Mouse (Mus musculus): ENCODE measurements around the gene Zfp30. TPM values are rescaled to one million over a fixed set of nuclear protein-coding genes. Genes with fewer than 3 reads are reported as not detected.

Zfp30 gene
- 0.43 and 0.51 TPM in 2 replicates for polyA plus RNA-seq (2012; ENCODE audit: low replicate concordance)

GRCm38 (mm10) chr7:29783871-29784551, at the start of gene Zfp30:
Gene Zfp30 (plus strand): TSS chr7:29783998.

GRCm38 (mm10) chr7:29768090-29768900, 15.5 kb upstream of the Zfp30 start, which contains the start of gene Zfp84:
Gene Zfp84 (plus strand): TSS chr7:29768552.

GRCm38 (mm10) chr7:29815910-29816429, 32.2 kb downstream of the Zfp30 start, which contains the start of gene Zfp790:
Gene Zfp790 (plus strand): TSS chr7:29816114.

Other genes with a start within 250 kb of the Zfp30 start
- gene Catsperg2, start 57.0 kb upstream of the Zfp30 start, polyA plus RNA-seq (2012; ENCODE audit: low replicate concordance) = not detected in 2 replicates
- 0.28 and 2.1 TPM in 2 replicates for gene Zfp84, start 15.4 kb upstream of the Zfp30 start, polyA plus RNA-seq (2012; ENCODE audit: low replicate concordance)
- gene Zfp790, start 32.1 kb downstream of the Zfp30 start, polyA plus RNA-seq (2012; ENCODE audit: low replicate concordance) = 0.18 and 0.24 TPM in 2 replicates
- 0.16 and 0.20 TPM in 2 replicates for gene Zfp940, start 69.7 kb downstream of the Zfp30 start, polyA plus RNA-seq (2012; ENCODE audit: low replicate concordance)
- 0.41 and 0.74 TPM in 2 replicates for gene Zfp420, start 76.0 kb downstream of the Zfp30 start, polyA plus RNA-seq (2012; ENCODE audit: low replicate concordance)
- 0.30 and 0.34 TPM in 2 replicates for gene Zfp27, start 122.6 kb downstream of the Zfp30 start, polyA plus RNA-seq (2012; ENCODE audit: low replicate concordance)
- not detected in 2 replicates for gene Zfp383, start 124.2 kb downstream of the Zfp30 start, polyA plus RNA-seq (2012; ENCODE audit: low replicate concordance)
- 4.0 and 5.1 TPM in 2 replicates for gene Zfp74, start 170.1 kb downstream of the Zfp30 start, polyA plus RNA-seq (2012; ENCODE audit: low replicate concordance)
- gene Zfp568, start 200.0 kb downstream of the Zfp30 start, polyA plus RNA-seq (2012; ENCODE audit: low replicate concordance) = 1.4 and 3.7 TPM in 2 replicates

Measured in leukemia stem cell, adult 10-12 weeks (primary cell).